Mouse (Mus musculus) testis, adult 2 months (tissue): ENCODE results near the gene Aff1.

Experiments
- CTCF ChIP-seq: fragments of 200-500 bp; IDR thresholded peaks from 2 replicates; pipeline ENCODE4 v1.5.1; 2012; ENCODE audit warnings: low read depth, mild to moderate bottlenecking, inconsistent platforms, low read length, moderate library complexity; ENCODE audit not compliant: control insufficient read depth, insufficient read depth, insufficient replicate concordance
- POLR2A ChIP-seq: fragments of 200-500 bp; IDR thresholded peaks from 2 replicates; pipeline ENCODE4 v1.6.1; 2012; ENCODE audit warnings: low read depth, mild to moderate bottlenecking, inconsistent platforms, low read length, moderate library complexity; ENCODE audit not compliant: control insufficient read depth

DNA sequence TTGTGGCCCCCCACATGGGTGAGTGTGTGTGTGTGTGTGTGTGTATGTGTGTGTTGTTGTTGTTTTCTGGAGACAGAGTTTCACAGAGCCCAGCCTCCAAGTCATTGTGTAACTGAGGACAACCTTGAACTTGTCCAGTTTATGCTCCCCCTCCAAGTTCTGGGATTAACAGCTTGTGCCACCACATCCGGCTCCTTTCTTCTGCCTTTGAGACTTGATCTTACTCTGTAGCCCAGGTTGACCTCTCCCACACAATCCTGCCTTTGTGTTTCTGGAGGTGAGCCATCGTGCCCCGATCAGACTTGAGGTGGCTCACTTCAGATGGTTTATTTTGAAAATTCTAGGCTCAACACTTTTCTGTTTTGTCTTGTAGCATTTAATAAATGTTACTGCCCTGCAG lies 10.3 kb upstream of the Aff1 start:
- TF ChIP-seq CTCF (no peak), POLR2A (no peak)
